Mouse (Mus musculus): Measurements from ENCODE around the gene Slc1a2. TPM values are rescaled to one million over a fixed set of nuclear protein-coding genes. Genes with fewer than 3 reads are reported as not detected.

Slc1a2 gene
- total RNA-seq (2023): not detected

GRCm38 (mm10) chr2:102658163-102658660, at the start of gene Slc1a2:
Slc1a2 (plus strand) TSS chr2:102658659.

Other genes with a start within 250 kb of the Slc1a2 start
- not detected for gene Fjx1, start 206.2 kb upstream of the Slc1a2 start, total RNA-seq (2023)
- not detected for gene Pamr1, start 108.6 kb upstream of the Slc1a2 start, total RNA-seq (2023)
- 19.1 TPM for gene Cd44, start 243.0 kb downstream of the Slc1a2 start, total RNA-seq (2023)

All from CD8-positive naive resting alpha-beta T cell, adult 57 days (primary cell).